Comparison of ENCODE assay signal across 9 mouse cellular contexts in the genomic region with DNA sequence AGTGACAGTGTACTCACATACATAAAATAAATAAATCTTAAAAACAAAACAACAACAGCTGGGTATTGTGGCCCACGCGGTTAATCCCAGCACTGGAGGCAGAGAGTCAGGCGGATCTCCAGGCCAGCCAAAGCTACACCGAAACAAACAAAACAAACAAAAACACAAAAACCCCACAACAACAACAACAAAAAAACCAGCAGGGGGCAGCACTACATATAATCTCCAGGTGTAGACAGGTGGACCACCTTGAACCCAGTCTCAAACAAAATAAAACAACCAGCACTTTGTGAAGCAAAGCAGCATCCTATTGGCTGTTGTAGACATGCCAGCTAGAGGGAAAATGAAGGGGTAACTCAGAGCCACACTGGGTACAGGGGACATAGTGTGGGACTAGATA. TPM values are rescaled to one million over a fixed set of nuclear protein-coding genes. Genes with fewer than 3 reads are reported as not detected.
A peak's percentile ranks its signal among the peaks of the same experiment; 100 is the strongest.
DNase-seq lines count a peak whose midpoint lies in the region; ATAC-seq and TF ChIP-seq lines count a peak whose summit lies in the region.
"Had no signal": no experiment of that assay in that cellular context is flagged by ENCODE, and none has a peak within 500 bp of the region (broad histone marks: within the 10 kb centered on the region; RNA-seq: fewer than 3 reads in every experiment).

No protein-coding gene starts in this region.

- TF ChIP-seq RAD21 in CH12.LX (IDR thresholded peaks at IDR 0.05; ENCODE audit: low read depth, low read length), result no peak

- TF ChIP-seq CTCF in kidney, postnatal 0 days (IDR thresholded peaks at IDR 0.05; ENCODE audit: low read depth), result peak; percentile 38; the same call in 1 of the 2 replicates
- peak in 1 of 2 experiments; percentile 31; a peak in 2 of 4 replicates for TF ChIP-seq CTCF in CH12.LX (conservative IDR thresholded peaks at IDR 0.05 in 1 of 2, IDR thresholded peaks at IDR 0.05 in 1 of 2; ENCODE audit: low read depth in 2 of 2, low read length in 2 of 2)

- no peak for ATAC-seq in kidney, postnatal 0 days (replicated peaks; ENCODE audit: low FRiP score, low read depth)
- ATAC-seq in kidney, embryonic 14.5 days (ENCODE audit: low FRiP score, low TSS enrichment), result no peak
- ATAC-seq in liver, embryonic 15.5 days (ENCODE audit: insufficient read depth), result no peak

- no peak overlapping the region for H3K4me3 ChIP-seq in kidney, postnatal 0 days (replicated peaks; ENCODE audit: low read depth, low read length)
- H3K4me3 ChIP-seq in kidney, embryonic 14.5 days (ENCODE audit: low read length), result no peak overlapping the region
- H3K4me3 ChIP-seq in CH12.LX (replicated peaks in 1 of 3; ENCODE audit: low read depth in 2 of 3, low read length in 2 of 3, poor library complexity in 1 of 3), result peak overlapping the region; percentile 90 to 97 (median 96)
- H3K4me3 ChIP-seq in liver, embryonic 15.5 days (replicated peaks), result no peak overlapping the region

- 90% methylated on average over 4 of the region's 4 CpGs for WGBS in kidney, postnatal 0 days
- 88% methylated on average over 4 of the region's 4 CpGs for WGBS in kidney, embryonic 14.5 days
- WGBS in liver, embryonic 15.5 days (ENCODE audit: insufficient replicate concordance), result 84% methylated on average over 4 of the region's 4 CpGs

- no peak for TF ChIP-seq EP300 in CH12.LX (IDR thresholded peaks at IDR 0.05; ENCODE audit: low read length)

- no peaks in the 10 kb centered on the region for H3K9me3 ChIP-seq in kidney, postnatal 0 days (replicated peaks; ENCODE audit: low read length)
- no peaks in the 10 kb centered on the region for H3K9me3 ChIP-seq in kidney, embryonic 14.5 days (ENCODE audit: control insufficient read depth, low read length)
- H3K9me3 ChIP-seq in CH12.LX (replicated peaks; ENCODE audit: low read length), result no peaks in the 10 kb centered on the region
- H3K9me3 ChIP-seq in liver, embryonic 15.5 days (replicated peaks), result no peaks in the 10 kb centered on the region

- H3K79me2 ChIP-seq in CH12.LX (replicated peaks; ENCODE audit: control insufficient read depth, extremely low read depth, insufficient read depth, poor library complexity, severe bottlenecking), result peaks cover 37% of the 10 kb centered on the region

- dilution Hi-C loops in CH12.LX (cut with MboI; ENCODE audit: extremely low pct_ligation_motif_present, extremely low pct_unique_long_range_greater_than_20kb, low sequenced_read_pairs), result no loop called here

- 0 out of 2 replicates have a peak overlapping the region, but pooled peaks have one; percentile 86 for H3K4me2 ChIP-seq in kidney, postnatal 0 days (ENCODE audit: low read length)
- H3K4me2 ChIP-seq in kidney, embryonic 14.5 days (replicated peaks; ENCODE audit: low read depth, low read length), result no peak overlapping the region
- H3K4me2 ChIP-seq in CH12.LX (ENCODE audit: insufficient read depth, low read depth, poor library complexity, severe bottlenecking), result peak overlapping the region; percentile 97; the same call in 1 of the 2 replicates
- 0 out of 2 replicates have a peak overlapping the region, but pooled peaks have one; percentile 79 for H3K4me2 ChIP-seq in liver, embryonic 15.5 days

- H3K36me3 ChIP-seq in kidney, postnatal 0 days (ENCODE audit: insufficient read depth, low read length), result peaks cover 26% of the 10 kb centered on the region; the same call in 1 of the 2 replicates
- H3K36me3 ChIP-seq in kidney, embryonic 14.5 days (ENCODE audit: control insufficient read depth, insufficient read depth, low read length), result peaks cover 39% of the 10 kb centered on the region
- peaks cover 43 to 57% of the 10 kb centered on the region in 2 experiments for H3K36me3 ChIP-seq in CH12.LX (replicated peaks in 1 of 2; ENCODE audit: control insufficient read depth in 1 of 2, insufficient read depth in 1 of 2, low read length in 1 of 2)
- H3K36me3 ChIP-seq in liver, embryonic 15.5 days (replicated peaks), result peaks cover 46% of the 10 kb centered on the region

- no peak for DNase-seq in kidney, postnatal 0 days (ENCODE audit: low spot score)
- DNase-seq in CH12.LX (ENCODE audit: extremely low read depth) (no peak), R1 (ENCODE audit: low read depth, low spot score) (peak; percentile 57)
- no peak for DNase-seq in frontal cortex, postnatal 10 days (ENCODE audit: low spot score in 2 of 2)
- DNase-seq in lung, adult 18-20 months, result no peak
- DNase-seq: heart, postnatal 4 days had no signal

- H3K9ac ChIP-seq in kidney, postnatal 0 days (ENCODE audit: low read depth, low read length), result no peak overlapping the region
- no peak overlapping the region for H3K9ac ChIP-seq in kidney, embryonic 14.5 days (ENCODE audit: low read depth, low read length)
- H3K9ac ChIP-seq in CH12.LX (ENCODE audit: insufficient read depth, low read depth), result peak overlapping the region; percentile 99; the same call in 1 of the 2 replicates
- no peak overlapping the region for H3K9ac ChIP-seq in liver, embryonic 15.5 days

- in situ Hi-C loops in CH12.LX (cut with MboI; ENCODE audit: low pct_ligation_motif_present, low pct_unique_long_range_greater_than_20kb, low sequenced_read_pairs), result no loop called here

- H3K27ac ChIP-seq in kidney, postnatal 0 days, result no peak overlapping the region
- no peak overlapping the region for H3K27ac ChIP-seq in kidney, embryonic 14.5 days (ENCODE audit: low read depth, low read length)
- no peak overlapping the region for H3K27ac ChIP-seq in CH12.LX (ENCODE audit: insufficient read depth, low read depth)
- H3K27ac ChIP-seq in liver, embryonic 15.5 days (replicated peaks), result no peak overlapping the region

- peaks cover 3% of the 10 kb centered on the region; the same call in 1 of the 2 replicates for H3K27me3 ChIP-seq in kidney, postnatal 0 days (ENCODE audit: insufficient read depth, low read length)
- H3K27me3 ChIP-seq in kidney, embryonic 14.5 days (ENCODE audit: control insufficient read depth, insufficient read depth, low read length), result peaks cover 14% of the 10 kb centered on the region
- no peaks in the 10 kb centered on the region for H3K27me3 ChIP-seq in CH12.LX (replicated peaks)
- H3K27me3 ChIP-seq in liver, embryonic 15.5 days, result peaks cover 8% of the 10 kb centered on the region

- no peak for TF ChIP-seq POLR2A in CH12.LX (IDR thresholded peaks at IDR 0.05; ENCODE audit: low read depth, low read length)

- H3K4me1 ChIP-seq in kidney, postnatal 0 days (replicated peaks; ENCODE audit: insufficient read depth, low read length), result peaks cover 17% of the 10 kb centered on the region
- H3K4me1 ChIP-seq in kidney, embryonic 14.5 days (ENCODE audit: control insufficient read depth, insufficient read depth, low read length), result peaks cover 10% of the 10 kb centered on the region
- peaks cover 4 to 14% of the 10 kb centered on the region in 2 experiments; a peak in 3 of 4 replicates for H3K4me1 ChIP-seq in CH12.LX (ENCODE audit: control insufficient read depth in 1 of 2, insufficient read depth in 2 of 2)
- H3K4me1 ChIP-seq in liver, embryonic 15.5 days (replicated peaks), result peaks cover 27% of the 10 kb centered on the region

TF ChIP-seq in CH12.LX, 34 proteins besides CTCF, POLR2A, EP300 and RAD21 (continues in another document):
- TF ChIP-seq NELFE (IDR thresholded peaks at IDR 0.05; ENCODE audit: low read depth, low read length), result no peak
- no peak for TF ChIP-seq MEF2A (IDR thresholded peaks at IDR 0.05; ENCODE audit: borderline replicate concordance, low read depth, low read length)
- no peak for TF ChIP-seq USF1 (IDR thresholded peaks at IDR 0.05; ENCODE audit: low read depth, low read length)
- no peak for TF ChIP-seq BHLHE40 (IDR thresholded peaks at IDR 0.05; ENCODE audit: low read depth, low read length)
- no peak for TF ChIP-seq ELF1 (IDR thresholded peaks at IDR 0.05; ENCODE audit: low read depth, low read length)

RNA-seq across cellular contexts. Expression of a gene that starts 2.4 kb away (rescaled TPM):
- polyA plus RNA-seq in kidney, postnatal 0 days (2015; fragmentation: Nextera tagmentation; extraction: Ambion mirVana), result 296 and 298 TPM in 2 replicates
- polyA plus RNA-seq in kidney, embryonic 14.5 days (2014; fragmentation: Nextera tagmentation; extraction: Ambion mirVana), result 281 and 283 TPM in 2 replicates
- total RNA-seq in CH12.LX (2012; rRNA removed) (321 and 335 TPM in 2 replicates), CH12.LX (2014; rRNA removed) (455 and 479 TPM in 2 replicates)
- 308 and 348 TPM in 2 replicates for polyA plus RNA-seq in CH12.LX (2012; ENCODE audit: insufficient read length, low read depth)
- polyA plus RNA-seq in liver, embryonic 15.5 days (2015; fragmentation: Nextera tagmentation; extraction: Ambion mirVana), result 110 and 112 TPM in 2 replicates

RNA-seq across cellular contexts. Expression of a gene that starts 7.9 kb away (rescaled TPM):
- 1.6 and 2.3 TPM in 2 replicates for polyA plus RNA-seq in kidney, postnatal 0 days (2015; fragmentation: Nextera tagmentation; extraction: Ambion mirVana)
- polyA plus RNA-seq in kidney, embryonic 14.5 days (2014; fragmentation: Nextera tagmentation; extraction: Ambion mirVana), result 6.0 and 6.4 TPM in 2 replicates
- total RNA-seq in CH12.LX (2012; rRNA removed), result 2.2 and 3.3 TPM in 2 replicates
- 1.2 and 1.6 TPM in 2 replicates for total RNA-seq in CH12.LX (2014; rRNA removed)
- 6.0 and 6.6 TPM in 2 replicates for polyA plus RNA-seq in CH12.LX (2012; ENCODE audit: insufficient read length, low read depth)
- 0.13 and 0.21 TPM in 2 replicates for polyA plus RNA-seq in liver, embryonic 15.5 days (2015; fragmentation: Nextera tagmentation; extraction: Ambion mirVana)

RNA-seq across cellular contexts. Expression of a gene that starts 8.1 kb away (rescaled TPM):
- polyA plus RNA-seq in kidney, postnatal 0 days (2015; fragmentation: Nextera tagmentation; extraction: Ambion mirVana), result 0.70 and 0.71 TPM in 2 replicates
- 0.47 and 0.91 TPM in 2 replicates for polyA plus RNA-seq in kidney, embryonic 14.5 days (2014; fragmentation: Nextera tagmentation; extraction: Ambion mirVana)
- 0.30 and 0.38 TPM in 2 replicates for total RNA-seq in CH12.LX (2012; rRNA removed)
- total RNA-seq in CH12.LX (2014; rRNA removed), result 0.13 TPM in 1 of 2 replicates, not detected in the other
- polyA plus RNA-seq in CH12.LX (2012; ENCODE audit: insufficient read length, low read depth), result 1.0 and 1.5 TPM in 2 replicates
- polyA plus RNA-seq in liver, embryonic 15.5 days (2015; fragmentation: Nextera tagmentation; extraction: Ambion mirVana), result 0.05 TPM in 1 of 2 replicates, not detected in the other
- total RNA-seq: megakaryocyte-erythroid progenitor cell, adult 5-6 weeks had no signal

RNA-seq across cellular contexts. Expression of a gene that starts 22.1 kb away (rescaled TPM):
- polyA plus RNA-seq in kidney, postnatal 0 days (2015; fragmentation: Nextera tagmentation; extraction: Ambion mirVana), result 27.3 and 30.0 TPM in 2 replicates
- 12.2 and 13.9 TPM in 2 replicates for polyA plus RNA-seq in kidney, embryonic 14.5 days (2014; fragmentation: Nextera tagmentation; extraction: Ambion mirVana)
- total RNA-seq in CH12.LX (2012; rRNA removed) (13.8 and 14.5 TPM in 2 replicates), CH12.LX (2014; rRNA removed) (13.0 and 14.1 TPM in 2 replicates)
- 15.2 and 17.9 TPM in 2 replicates for polyA plus RNA-seq in CH12.LX (2012; ENCODE audit: insufficient read length, low read depth)
- polyA plus RNA-seq in liver, embryonic 15.5 days (2015; fragmentation: Nextera tagmentation; extraction: Ambion mirVana), result 6.2 and 6.5 TPM in 2 replicates

RNA-seq across cellular contexts. Expression of a gene that starts 35.7 kb away (rescaled TPM):
- 0.51 and 0.53 TPM in 2 replicates for polyA plus RNA-seq in kidney, postnatal 0 days (2015; fragmentation: Nextera tagmentation; extraction: Ambion mirVana)
- polyA plus RNA-seq in kidney, embryonic 14.5 days (2014; fragmentation: Nextera tagmentation; extraction: Ambion mirVana), result 0.61 and 0.97 TPM in 2 replicates
- total RNA-seq in CH12.LX (2012; rRNA removed) (0.38 and 0.93 TPM in 2 replicates), CH12.LX (2014; rRNA removed) (0.68 and 0.72 TPM in 2 replicates)
- polyA plus RNA-seq in CH12.LX (2012; ENCODE audit: insufficient read length, low read depth), result 1.4 and 2.0 TPM in 2 replicates
- 0.21 and 0.28 TPM in 2 replicates for polyA plus RNA-seq in liver, embryonic 15.5 days (2015; fragmentation: Nextera tagmentation; extraction: Ambion mirVana)

Comparison
In these comparisons a context has a peak if more than half of its experiments do, and no peak if none do; other contexts are left out.
1. H3K4me3 ChIP-seq: peak in CH12.LX (3 of 3); none in kidney, postnatal 0 days (single experiment), kidney, embryonic 14.5 days (single experiment) and liver, embryonic 15.5 days (single experiment).